Mouse (Mus musculus) small intestine, adult 2 months (tissue): Measurements from ENCODE around the gene Thap7. TPM values are rescaled to one million over a fixed set of nuclear protein-coding genes. Genes with fewer than 3 reads are reported as not detected.

Experiments used
- H3K27ac ChIP-seq: fragments of 200-500 bp; 2 replicates; pipeline ENCODE4 v1.5.1; 2012; ENCODE audit warnings: low read depth, low read length, control low read depth, inconsistent platforms; ENCODE audit not compliant: insufficient read depth
- H3K27me3 ChIP-seq: fragments of 200-500 bp; 2 replicates; pipeline ENCODE4 v1.6.1; 2012; ENCODE audit warnings: mild to moderate bottlenecking, moderate library complexity, low read length, inconsistent platforms; ENCODE audit not compliant: control insufficient read depth, insufficient read depth
- H3K36me3 ChIP-seq: fragments of 200-500 bp; 2 replicates; pipeline ENCODE4 v1.6.1; 2012; ENCODE audit warnings: mild to moderate bottlenecking, low read length, control low read depth, inconsistent platforms; ENCODE audit not compliant: control insufficient read depth, insufficient read depth
- H3K4me1 ChIP-seq: fragments of 200-500 bp; 2 replicates; pipeline ENCODE4 v1.6.1; 2012; ENCODE audit warnings: low read length, inconsistent platforms, mixed read lengths; ENCODE audit not compliant: control insufficient read depth, insufficient read depth, insufficient read length
- H3K4me3 ChIP-seq: fragments of 200-500 bp; 2 replicates; pipeline ENCODE4 v1.5.1; 2012; ENCODE audit warnings: low read depth, mild to moderate bottlenecking, control low read depth, inconsistent platforms, low read length, moderate library complexity
- CTCF ChIP-seq: fragments of 200-500 bp; IDR thresholded peaks from 2 replicates; pipeline ENCODE4 v1.5.1; 2012; ENCODE audit warnings: low read depth, mild to moderate bottlenecking, control low read depth, inconsistent platforms, low read length, moderate library complexity, mixed read lengths; ENCODE audit not compliant: insufficient replicate concordance, insufficient read length; ENCODE audit errors: extremely low read depth
- POLR2A ChIP-seq: fragments of 200-500 bp; IDR thresholded peaks from 2 replicates; pipeline ENCODE4 v1.6.1; 2012; ENCODE audit warnings: low read depth, mild to moderate bottlenecking, control low read depth, inconsistent platforms, low read length, moderate library complexity
- WGBS: fragments of 180-500 bp; shearing (Covaris S2); methylation state at CpG from one replicate; pipeline ENCODE4 v1.1.7; 2018; 5-methylcytosine and 5-hydroxymethylcytosine counted together
- polyA plus RNA-seq: library from polyadenylated mRNA; depleted of rRNA; stranded (reverse); fragments of >200 nt; gene quantifications from 2 replicates; pipeline ENCODE4 v1.2.3, GENCODE M21; 2012; rRNA removed

Thap7 gene
- polyA plus RNA-seq, 1 experiment, result 88.8 TPM

GRCm38 (mm10) chr16:17481465-17481864 is 49.5 kb downstream of the Thap7 start:
- H3K36me3 ChIP-seq, result peaks cover 27% of the 10 kb centered on the region
- 56% methylated on average over 2 of the region's 2 CpGs for WGBS
- no peaks in the 10 kb centered on the region for H3K27me3 ChIP-seq
- no peaks in the 10 kb centered on the region; the same call in 1 of the 2 replicates for H3K4me1 ChIP-seq
- TF ChIP-seq CTCF (no peak), POLR2A (no peak)
- no peak overlapping the region for H3K4me3 ChIP-seq
- H3K27ac ChIP-seq, result no peak overlapping the region

- no peaks in the 10 kb centered on the region for H3K27me3 ChIP-seq
- no peak for TF ChIP-seq POLR2A
- no peak for TF ChIP-seq CTCF
- 65% methylated on average over 4 of the region's 4 CpGs for WGBS
- no peak overlapping the region for H3K4me3 ChIP-seq
- H3K27ac ChIP-seq, result no peak overlapping the region
- H3K36me3 ChIP-seq, result peaks cover 8% of the 10 kb centered on the region; the same call in 1 of the 2 replicates
- no peaks in the 10 kb centered on the region; the same call in 1 of the 2 replicates for H3K4me1 ChIP-seq
Observed at GRCm38 (mm10) chr16:17478331-17478943, 52.5 kb downstream of the Thap7 start.

Other genes starting within 250 kb of the Thap7 start
- 0.13 TPM in 1 of 2 replicates, not detected in the other for gene Serpind1, start 199.8 kb downstream of the Thap7 start, polyA plus RNA-seq
- 3.8 and 7.5 TPM in 2 replicates for gene Snap29, start 125.2 kb downstream of the Thap7 start, polyA plus RNA-seq
- 19.2 and 56.9 TPM in 2 replicates for gene Pi4ka, start 124.8 kb downstream of the Thap7 start, polyA plus RNA-seq
- gene Crkl, start 79.1 kb downstream of the Thap7 start, polyA plus RNA-seq, result 33.5 and 47.3 TPM in 2 replicates
- 0.60 and 0.67 TPM in 2 replicates for gene Aifm3, start 41.5 kb downstream of the Thap7 start, polyA plus RNA-seq
- gene Lztr1, start 22.4 kb downstream of the Thap7 start, polyA plus RNA-seq, result 130 and 197 TPM in 2 replicates
- 0.23 TPM in 1 of 2 replicates, not detected in the other for gene Lrrc74b, start 30.1 kb upstream of the Thap7 start, polyA plus RNA-seq
- gene P2rx6, start 30.7 kb upstream of the Thap7 start, polyA plus RNA-seq, result 0.84 and 1.4 TPM in 2 replicates
- gene Slc7a4, start 52.1 kb upstream of the Thap7 start, polyA plus RNA-seq, result 13.5 and 13.7 TPM in 2 replicates
- 13.6 and 24.3 TPM in 2 replicates for gene Smpd4, start 88.2 kb upstream of the Thap7 start, polyA plus RNA-seq
- 0.39 and 0.76 TPM in 2 replicates for gene Ccdc74a, start 115.3 kb upstream of the Thap7 start, polyA plus RNA-seq
- gene Med15, start 201.8 kb upstream of the Thap7 start, polyA plus RNA-seq, result 101 and 194 TPM in 2 replicates
- 34.8 and 60.9 TPM in 2 replicates for gene Klhl22, start 228.5 kb upstream of the Thap7 start, polyA plus RNA-seq